Mouse (Mus musculus) gastrocnemius, postnatal 10 days (tissue): ENCODE results near the gene Arpc2. TPM values are rescaled to one million over a fixed set of nuclear protein-coding genes. Genes with fewer than 3 reads are reported as not detected.

Source experiments
- DNase-seq: peaks from one replicate; pipeline ENCODE4 v3.0.0; 2021; ENCODE audit warnings: mixed read lengths
- total RNA-seq, 2 experiments: library from RNA; stranded (reverse); gene quantifications; 2 replicates each; pipeline ENCODE4 v1.2.3; 2021

Gene Arpc2
- total RNA-seq, 2 experiments from 2014 or later = 104 to 116 TPM

DNA sequence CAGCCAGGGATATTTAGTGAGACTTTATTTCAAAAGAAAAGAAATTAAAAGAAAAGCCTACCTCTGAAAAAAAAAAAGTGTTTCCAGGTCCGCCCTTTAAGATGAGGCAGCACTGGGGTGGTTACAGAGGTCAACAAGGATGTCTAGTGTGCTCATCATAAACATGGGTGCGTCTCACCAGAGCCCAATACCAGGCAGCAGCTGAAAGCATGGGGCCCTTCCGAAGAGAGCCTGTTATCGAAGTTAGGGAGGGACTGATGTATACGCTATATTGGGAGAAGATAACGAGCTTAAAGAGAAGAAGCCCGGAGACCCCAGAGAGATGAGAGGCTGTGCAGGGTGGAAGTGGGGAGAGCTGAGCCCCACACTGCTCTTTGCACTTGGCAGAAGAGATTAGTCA, 3.3 kb downstream of the Arpc2 start:
- no peak for DNase-seq

GRCm38 (mm10) chr1:74239618-74240017, 3.7 kb downstream of the Arpc2 start:
- no peak for DNase-seq

GRCm38 (mm10) chr1:74240311-74240710, 4.4 kb downstream of the Arpc2 start:
- no peak for DNase-seq

- DNase-seq = no peak
Observed at GRCm38 (mm10) chr1:74240832-74241231, 4.9 kb downstream of the Arpc2 start.

DNA sequence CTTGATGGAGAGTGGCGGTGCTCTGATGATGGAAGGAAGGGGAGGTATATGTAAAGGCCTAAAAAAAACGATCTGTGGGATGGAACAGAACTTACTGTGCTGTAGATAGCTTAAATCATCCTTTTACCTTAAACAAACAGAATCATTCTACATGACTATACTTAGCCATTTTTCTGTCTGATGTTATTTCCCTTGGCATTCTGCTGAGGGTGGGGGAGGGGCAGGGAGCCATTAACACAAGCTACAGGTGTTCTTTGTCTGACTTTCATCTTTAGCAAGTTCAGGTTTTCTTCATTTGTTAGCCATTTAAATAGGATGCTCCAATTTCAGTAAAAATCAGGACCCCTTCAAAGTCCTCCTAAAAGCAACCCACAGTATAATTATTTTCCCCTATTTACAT, 9.6 kb downstream of the Arpc2 start:
- DNase-seq = no peak

DNA sequence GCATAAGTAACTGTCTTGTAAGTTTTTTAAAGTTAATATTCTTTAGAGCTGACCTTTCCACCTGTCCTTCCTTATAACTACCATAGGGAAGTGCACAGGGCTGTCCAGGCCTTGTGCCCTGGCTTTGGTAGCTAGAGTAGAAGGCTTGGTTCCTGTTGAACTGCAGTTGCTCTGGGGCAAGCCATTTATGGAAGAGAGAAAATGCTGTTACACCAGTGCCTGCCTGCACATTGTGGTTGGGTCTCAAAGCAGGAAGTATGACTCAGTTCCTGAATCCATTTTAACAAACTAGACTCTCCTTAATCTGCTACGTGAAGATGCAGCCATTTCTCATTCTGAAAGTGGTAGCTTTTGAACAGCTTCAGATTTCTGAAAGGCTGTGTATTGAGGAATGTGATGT, 12.9 kb downstream of the Arpc2 start:
- DNase-seq = no peak

- DNase-seq = no peak
Observed at GRCm38 (mm10) chr1:74249331-74249980, 13.6 kb downstream of the Arpc2 start.

GRCm38 (mm10) chr1:74250096-74250495, 14.2 kb downstream of the Arpc2 start:
- DNase-seq = no peak

DNA sequence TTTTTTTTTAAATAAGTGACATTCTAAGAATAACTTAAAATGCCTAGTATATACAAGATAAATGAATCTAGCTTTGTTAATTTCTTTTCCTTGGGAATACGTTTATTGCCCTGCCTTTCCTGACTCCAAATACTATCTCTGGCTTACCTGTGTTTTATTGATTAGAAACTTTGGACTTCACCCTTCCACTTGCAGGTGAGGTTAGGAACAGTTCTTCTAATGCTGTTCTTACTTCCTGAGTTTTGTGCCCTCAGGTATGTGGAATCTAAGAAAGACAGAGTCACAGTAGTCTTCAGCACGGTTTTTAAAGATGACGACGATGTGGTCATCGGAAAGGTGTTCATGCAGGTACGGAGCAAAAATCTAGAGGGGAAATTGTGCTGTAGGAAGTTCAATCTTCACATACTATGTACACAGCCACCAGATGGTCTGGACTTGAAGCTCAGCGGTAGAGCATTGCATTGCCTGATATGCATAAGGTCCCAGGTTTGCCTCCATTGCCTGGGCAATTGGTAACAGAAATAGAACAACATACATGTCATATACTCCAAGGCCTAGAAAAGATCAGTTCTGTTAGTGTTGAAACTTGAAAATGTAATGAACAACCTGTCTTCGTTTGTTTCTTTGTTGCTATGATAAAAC, 19.9 kb downstream of the Arpc2 start:
- no peak for DNase-seq

- DNase-seq = no peak
Observed at GRCm38 (mm10) chr1:74256782-74257181, 20.9 kb downstream of the Arpc2 start.

DNA sequence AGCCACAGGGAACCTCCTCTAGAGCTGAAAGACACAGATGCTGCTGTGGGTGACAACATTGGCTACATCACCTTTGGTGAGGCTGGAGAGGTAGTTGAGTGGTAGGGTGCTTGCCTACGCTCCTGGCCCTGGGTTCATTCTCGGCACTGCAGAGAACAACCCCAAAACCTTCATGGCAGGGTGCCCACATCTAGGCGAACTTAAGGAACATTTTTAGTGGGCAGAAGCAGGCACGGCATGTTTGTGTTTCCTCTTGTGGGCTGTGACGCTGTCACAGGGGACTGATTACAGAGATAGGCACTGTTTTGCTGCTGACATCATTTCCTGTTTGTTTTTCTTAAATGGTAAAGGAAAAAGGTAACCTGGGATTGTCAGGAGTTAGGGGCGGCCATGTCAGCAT, 26.6 kb downstream of the Arpc2 start:
- no peak for DNase-seq

DNA sequence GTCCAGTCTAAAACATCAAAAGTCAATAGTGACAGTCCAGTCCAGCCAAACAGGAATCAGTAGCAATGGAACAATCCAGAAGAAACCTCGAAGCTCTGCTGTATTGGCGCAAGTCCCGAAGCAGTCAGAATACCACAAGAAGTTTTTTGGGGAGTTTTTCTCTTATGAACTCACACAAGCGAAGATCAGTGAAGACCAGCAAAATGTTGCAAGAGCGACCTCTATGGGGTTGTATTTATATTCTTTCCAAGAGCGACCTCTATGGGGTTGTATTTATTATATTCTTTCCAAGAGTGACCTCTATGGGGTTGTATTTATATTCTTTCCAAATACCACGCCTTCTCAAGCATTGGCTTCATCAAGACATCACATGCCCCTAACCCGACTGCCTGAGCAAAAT, 32.9 kb downstream of the Arpc2 start:
- no peak for DNase-seq

DNA sequence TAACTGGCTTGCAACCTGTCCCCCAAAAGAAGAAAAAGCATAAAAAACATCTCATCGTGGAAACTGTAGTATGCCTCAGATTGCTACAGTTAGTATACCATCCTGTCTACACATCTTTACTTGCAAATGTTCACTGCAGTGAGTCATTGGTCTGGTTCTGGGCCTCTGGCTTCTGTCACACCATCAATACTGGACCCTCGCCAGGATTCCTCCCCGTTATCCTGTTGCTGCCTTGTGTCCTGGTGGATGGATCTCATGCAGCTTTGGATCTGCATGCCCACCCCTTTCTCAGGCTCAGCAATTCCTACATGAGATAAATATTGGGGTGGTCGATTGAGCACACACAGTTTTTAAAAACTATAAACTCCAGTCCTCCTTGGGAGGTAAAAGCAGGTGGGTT, 35.8 kb downstream of the Arpc2 start:
- no peak for DNase-seq

DNA sequence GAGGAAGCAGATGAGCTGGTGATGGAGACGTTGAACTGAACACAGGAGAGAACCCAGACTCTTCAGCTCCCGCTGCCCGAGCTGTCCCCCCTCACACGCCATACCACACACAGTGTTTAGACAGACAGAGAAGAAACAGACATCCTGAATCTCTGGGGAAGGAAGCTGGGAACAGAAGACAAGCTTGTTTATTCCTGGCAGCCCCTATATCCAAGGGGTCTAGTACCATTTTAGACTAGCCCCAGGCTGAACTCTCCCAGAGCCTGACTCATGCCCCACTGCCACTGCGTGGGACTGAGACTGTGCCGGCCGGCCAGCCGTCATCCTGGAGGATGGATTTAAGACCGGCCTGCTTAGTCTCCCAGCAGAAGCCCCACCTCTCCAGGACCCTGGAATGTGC, 39.1 kb downstream of the Arpc2 start:
- DNase-seq = no peak

GRCm38 (mm10) chr1:74277041-74277440, 41.2 kb downstream of the Arpc2 start:
- DNase-seq = no peak

GRCm38 (mm10) chr1:74277883-74278537, 42.1 kb downstream of the Arpc2 start:
- no peak for DNase-seq

DNA sequence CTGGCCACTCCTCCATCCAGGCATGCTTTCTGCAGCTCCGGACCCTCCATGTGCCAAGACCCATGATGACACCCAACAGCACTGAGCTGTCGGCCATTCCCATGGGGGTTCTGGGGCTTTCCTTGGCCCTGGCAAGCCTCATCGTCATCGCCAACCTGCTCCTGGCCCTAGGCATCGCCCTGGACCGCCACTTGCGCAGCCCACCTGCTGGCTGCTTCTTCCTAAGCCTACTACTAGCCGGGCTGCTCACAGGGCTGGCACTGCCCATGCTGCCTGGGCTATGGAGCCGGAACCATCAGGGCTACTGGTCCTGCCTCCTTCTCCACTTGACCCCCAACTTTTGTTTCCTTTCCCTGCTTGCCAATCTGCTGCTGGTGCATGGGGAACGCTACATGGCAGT, 42.7 kb downstream of the Arpc2 start, which contains the start of gene Gpbar1:
TSS of gene Gpbar1 (plus strand) at position 13 of the 400 bp plus-strand sequence.
- no peak for DNase-seq

- DNase-seq = no peak
Observed at GRCm38 (mm10) chr1:74278988-74279387, 43.1 kb downstream of the Arpc2 start.

GRCm38 (mm10) chr1:74280591-74281325, 44.9 kb downstream of the Arpc2 start:
- no peak for DNase-seq

DNA sequence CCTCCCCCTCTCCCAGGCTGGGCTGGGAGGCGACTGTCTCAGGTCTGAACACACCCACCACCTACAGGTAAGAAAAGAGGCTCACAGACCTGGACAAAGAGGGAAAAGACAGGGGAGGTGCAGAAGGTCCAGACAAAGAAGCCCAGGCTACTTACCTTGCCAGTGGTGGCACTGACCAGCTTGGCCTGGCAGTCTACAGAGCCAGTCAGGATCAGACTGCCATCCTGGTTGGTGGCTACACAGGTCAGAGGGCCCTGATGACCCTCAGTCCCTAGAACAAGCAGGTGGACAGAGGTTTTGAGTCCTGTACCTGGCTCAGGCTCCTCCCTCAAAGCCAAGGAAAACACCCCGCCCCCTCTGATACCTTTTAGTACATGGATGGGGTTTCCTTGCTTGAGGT, 45.5 kb downstream of the Arpc2 start:
- no peak for DNase-seq

GRCm38 (mm10) chr1:74281886-74282285, 46.0 kb downstream of the Arpc2 start:
- no peak for DNase-seq

GRCm38 (mm10) chr1:74282896-74283625, 47.2 kb downstream of the Arpc2 start:
- DNase-seq = no peak
